Mouse (Mus musculus): ENCODE measurements around the gene Olfr284.
A peak's percentile ranks its signal among the peaks of the same experiment; 100 is the strongest.

The Olfr284 gene

DNA sequence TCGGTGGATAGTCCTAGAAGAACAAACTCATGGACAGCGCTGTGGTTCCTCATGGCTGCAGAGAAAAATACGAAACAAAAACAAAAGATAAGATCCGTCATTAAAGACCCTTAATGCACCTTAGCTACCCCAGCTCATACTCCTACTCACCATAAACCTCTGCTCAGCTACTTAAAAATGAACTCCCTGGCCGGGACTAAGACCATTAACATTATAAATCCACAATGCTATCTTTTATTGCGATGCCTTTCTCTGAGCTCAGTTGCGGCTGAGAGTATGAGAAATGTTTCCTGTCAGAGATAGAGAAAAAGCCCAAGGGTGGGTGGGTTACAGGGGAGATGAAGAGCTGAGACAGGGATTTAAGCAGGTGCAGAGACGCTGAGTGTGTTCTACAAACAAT lies at the start of gene Olfr284:
TSS of gene Olfr284 (minus strand) at position 101 of the 400 bp plus-strand sequence.
- DNase-seq (ENCODE audit: low spot score): no peak

DNA sequence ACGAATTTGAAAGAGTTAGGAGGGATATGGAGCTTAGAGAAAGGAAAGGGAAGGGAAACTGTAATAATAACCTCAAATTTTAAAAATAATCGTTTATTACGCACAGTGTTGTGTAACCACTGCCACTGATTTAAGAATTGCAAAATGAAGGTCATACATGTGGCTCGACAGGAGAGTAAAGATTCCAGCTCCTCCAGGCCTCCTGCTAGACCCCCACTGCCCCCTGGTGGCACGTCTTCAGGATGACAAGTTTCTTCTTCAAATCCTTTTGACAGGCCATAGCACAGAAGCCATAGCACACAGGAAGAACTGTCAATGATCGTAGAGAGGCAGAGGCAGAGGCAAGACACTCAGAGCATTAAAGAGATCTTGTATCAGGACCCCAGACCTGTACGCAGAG lies 49.0 kb upstream of the Olfr284 start:
- peak; percentile 20 for DNase-seq (ENCODE audit: low spot score)

GRCm38 (mm10) chr15:98387621-98388020 lies 46.8 kb upstream of the Olfr284 start:
- DNase-seq (ENCODE audit: low spot score): no peak

DNA sequence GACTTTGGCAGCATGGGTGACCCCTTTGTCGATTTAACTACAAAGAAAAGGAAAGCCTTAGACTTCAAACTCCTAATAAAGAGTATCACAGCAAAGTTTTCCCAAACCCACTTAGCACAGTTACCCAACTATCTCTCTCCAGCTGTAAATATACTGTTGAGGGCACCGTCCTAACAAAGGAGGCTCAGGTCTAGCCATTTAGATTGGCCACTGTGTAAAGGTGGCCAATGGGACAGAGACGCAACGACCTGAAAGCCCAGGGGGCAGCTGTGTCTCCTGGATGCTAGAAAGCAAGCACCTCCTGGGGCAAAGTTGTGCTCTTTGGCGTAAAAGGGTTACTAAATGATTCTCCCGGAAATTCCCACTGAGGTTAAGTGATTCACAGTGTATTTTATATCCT lies 40.1 kb upstream of the Olfr284 start, which contains the start of gene Olfr283:
TSS of gene Olfr283 (minus strand) at position 101 of the 400 bp plus-strand sequence.
- no peak for DNase-seq (ENCODE audit: low spot score)

DNA sequence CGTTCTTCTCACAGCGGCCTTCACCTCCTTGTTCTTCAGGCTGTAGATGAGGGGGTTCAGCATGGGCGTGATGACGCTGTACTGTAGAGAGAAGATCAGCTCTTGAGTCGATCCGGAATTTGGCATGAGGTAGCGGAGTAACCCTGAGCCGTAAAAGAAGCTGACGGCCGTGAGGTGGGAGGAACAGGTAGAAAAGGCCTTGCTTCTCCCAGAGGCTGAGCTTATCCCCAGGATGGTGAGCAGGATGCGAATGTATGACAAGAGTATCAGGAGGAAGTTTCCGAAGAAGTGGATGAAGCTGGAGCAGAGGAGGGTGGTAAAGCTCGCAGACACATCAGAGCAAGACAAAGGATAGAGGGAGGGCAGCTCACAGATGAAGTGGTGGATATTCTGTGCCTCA lies 37.4 kb upstream of the Olfr284 start:
- no peak for DNase-seq (ENCODE audit: low spot score)

GRCm38 (mm10) chr15:98317177-98317724 lies 23.5 kb downstream of the Olfr284 start, which contains the start of gene Olfr285:
Gene Olfr285, minus strand, starts transcription at chr15:98317353.
- DNase-seq (ENCODE audit: low spot score): no peak

DNA sequence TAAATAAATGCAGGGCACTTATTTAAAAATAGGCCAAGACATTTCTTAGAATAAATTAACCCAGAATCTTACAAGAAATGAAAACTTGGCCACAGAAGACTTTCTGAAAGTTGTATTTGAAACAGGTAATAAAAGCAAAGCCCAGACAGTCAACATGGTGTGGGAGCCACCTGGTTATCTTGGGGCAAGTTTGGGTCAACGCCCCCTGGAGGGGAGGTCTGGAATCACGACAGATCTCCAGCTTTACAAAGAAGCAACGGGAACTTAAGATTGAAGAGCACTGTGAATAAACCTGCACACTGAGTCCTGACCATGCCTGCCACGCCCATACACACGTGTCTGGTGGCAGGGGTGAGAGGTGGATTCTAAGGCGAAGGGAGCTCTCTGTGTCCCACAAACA lies 25.1 kb downstream of the Olfr284 start:
- no peak for DNase-seq (ENCODE audit: low spot score)

DNA sequence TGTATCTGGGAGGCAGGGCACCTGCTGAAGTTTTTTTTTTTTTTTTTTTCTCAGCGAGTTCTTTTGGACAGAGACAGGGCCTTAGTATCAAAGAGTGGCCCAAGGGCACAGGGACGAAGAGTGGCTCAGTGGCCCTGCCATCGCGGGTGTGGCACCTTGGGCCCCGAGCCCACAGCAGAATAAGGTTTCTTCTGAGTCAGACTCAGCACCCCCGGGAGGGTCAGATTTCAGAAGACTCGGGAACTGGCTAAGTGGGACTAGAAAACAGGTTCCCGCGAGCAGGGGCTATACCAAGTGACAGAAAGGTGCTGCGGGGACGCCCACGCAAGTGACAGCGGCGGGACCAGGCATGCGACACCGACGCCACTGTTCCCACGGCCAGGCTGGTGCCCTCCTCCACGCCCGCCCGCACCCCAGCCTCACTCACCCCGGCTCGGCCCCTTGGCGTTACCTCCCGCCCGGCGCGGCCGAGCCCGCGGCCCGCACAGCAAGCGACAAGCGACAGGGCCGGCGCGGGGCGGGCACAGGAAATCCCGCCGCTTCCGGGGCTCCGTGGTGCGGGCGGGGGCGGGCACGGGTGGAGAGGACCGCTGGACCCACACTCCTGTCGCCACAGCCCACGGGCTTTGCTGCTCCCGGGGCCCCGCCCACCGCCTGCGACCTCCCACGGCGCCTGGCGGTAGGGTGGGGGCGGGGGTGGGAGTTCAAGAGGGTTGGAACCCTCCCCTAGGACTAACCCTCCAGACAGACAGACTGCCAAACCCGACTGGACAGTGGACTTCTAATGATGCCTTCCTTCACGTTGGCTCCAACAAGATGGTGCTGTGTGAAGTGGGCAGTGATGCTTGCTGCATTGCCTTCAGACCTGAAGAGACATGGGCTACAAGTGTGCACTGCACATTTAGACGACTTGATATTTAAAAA lies 44.9 kb downstream of the Olfr284 start, which contains the start of gene Zfp641:
TSS of gene Zfp641 (minus strand) at position 534 of the 924 bp plus-strand sequence.
- no peak for DNase-seq (ENCODE audit: low spot score)

- DNase-seq (ENCODE audit: low spot score): no peak
Observed at GRCm38 (mm10) chr15:98293651-98294050, 47.1 kb downstream of the Olfr284 start.

All from layer of hippocampus, adult 9-10 months (tissue).